Mouse (Mus musculus) hindbrain, embryonic 14.5 days (tissue): ENCODE results near the gene Gga1. TPM values are rescaled to one million over a fixed set of nuclear protein-coding genes. Genes with fewer than 3 reads are reported as not detected.
A peak's percentile ranks its signal among the peaks of the same experiment; 100 is the strongest.

Experiments
- ATAC-seq: fragments of 200-750 bp; cut with Nextera tagmentation; 2 replicates; pipeline ENCODE4 v1.8.0; 2017; ENCODE audit warnings: moderate number of reproducible peaks, mild to moderate bottlenecking, moderate TSS enrichment, moderate library complexity; ENCODE audit not compliant: low FRiP score
- DNase-seq: peaks from one replicate; pipeline ENCODE4 v3.0.0-alpha.2; 2015; ENCODE audit warnings: low spot score
- H3K27ac ChIP-seq: fragments of 300-500 bp; sonication (generic); 2 replicates; pipeline ENCODE4 v1.5.1; 2014; ENCODE audit warnings: mild to moderate bottlenecking, moderate library complexity
- H3K27me3 ChIP-seq: fragments of 300-500 bp; sonication (generic); 2 replicates; pipeline ENCODE4 v1.6.1; 2014; ENCODE audit warnings: mild to moderate bottlenecking, low read length, mixed read lengths; ENCODE audit not compliant: control insufficient read depth, insufficient read depth
- H3K36me3 ChIP-seq: fragments of 300-500 bp; sonication (generic); replicated peaks from 2 replicates; pipeline ENCODE4 v1.6.1; 2014; ENCODE audit not compliant: control insufficient read depth, insufficient read depth
- H3K4me1 ChIP-seq: fragments of 300-500 bp; sonication (generic); replicated peaks from 2 replicates; pipeline ENCODE4 v1.6.1; 2014; ENCODE audit warnings: antibody characterized with exemption, low read length, mixed read lengths; ENCODE audit not compliant: control insufficient read depth, insufficient read depth
- H3K4me2 ChIP-seq: fragments of 300-500 bp; sonication (generic); replicated peaks from 2 replicates; pipeline ENCODE4 v1.6.1; 2014; ENCODE audit warnings: mild to moderate bottlenecking, moderate library complexity
- H3K4me3 ChIP-seq: fragments of 300-500 bp; sonication (generic); replicated peaks from 2 replicates; pipeline ENCODE4 v1.5.1; 2014; ENCODE audit warnings: mild to moderate bottlenecking, low read length
- H3K9ac ChIP-seq: fragments of 300-500 bp; sonication (generic); 2 replicates; pipeline ENCODE4 v1.6.1; 2014
- H3K9me3 ChIP-seq: fragments of 300-500 bp; sonication (generic); 2 replicates; pipeline ENCODE4 v1.6.1; 2016; ENCODE audit warnings: low read length; ENCODE audit not compliant: control insufficient read depth
- WGBS: fragments of 180-500 bp; shearing (Covaris S2); extraction: QIAGEN DNeasy Blood & Tissue Kit; methylation state at CpG from one replicate; pipeline ENCODE4 v1.1.7; 2014; 5-methylcytosine and 5-hydroxymethylcytosine counted together
- polyA plus RNA-seq: library from polyadenylated mRNA; unstranded; fragments of >200 nt; fragmentation: Nextera tagmentation; extraction: Ambion mirVana; gene quantifications from 2 replicates; pipeline ENCODE4 v1.2.1, GENCODE M21; 2014

The Gga1 gene
- polyA plus RNA-seq, 1 experiment from 2014 or later, result 43.0 TPM

GRCm38 (mm10) chr15:78926021-78926919 lies 49.3 kb downstream of the Gga1 start, which contains the start of gene Lgals1:
Gene Lgals1 (plus strand): TSS chr15:78926725.
- Histone ChIP-seq H3K9me3 (no peaks in the 10 kb centered on the region), H3K4me2 (peak within 1 kb of the TSS; percentile 59), H3K27ac (peak within 1 kb of the TSS; percentile 38; the same call in 1 of the 2 replicates), H3K36me3 (no peaks in the 10 kb centered on the region), H3K4me1 (peaks cover 17% of the 10 kb centered on the region), H3K9ac (peak within 1 kb of the TSS; percentile 38; the same call in 1 of the 2 replicates), H3K4me3 (peak within 1 kb of the TSS; percentile 29), H3K27me3 (peaks cover 15% of the 10 kb centered on the region)
- DNase-seq (peak; percentile 63), ATAC-seq (0 out of 2 replicates have a peak, but pooled peaks have one; percentile 18)
- 6% methylated on average over 20 of the region's 20 CpGs for WGBS

- Histone ChIP-seq H3K27ac (0 out of 2 replicates have a peak overlapping the region, but pooled peaks have one; percentile 38), H3K36me3 (no peaks in the 10 kb centered on the region), H3K4me1 (peaks cover 17% of the 10 kb centered on the region), H3K9me3 (no peaks in the 10 kb centered on the region), H3K27me3 (peaks cover 15% of the 10 kb centered on the region), H3K4me2 (peak overlapping the region; percentile 59), H3K4me3 (peak overlapping the region; percentile 29), H3K9ac (peak overlapping the region; percentile 32; the same call in 1 of the 2 replicates)
- no peak for ATAC-seq
- DNase-seq, result no peak
- WGBS, result 25% methylated on average over 15 of the region's 15 CpGs
Observed at GRCm38 (mm10) chr15:78927021-78927787, 50.2 kb downstream of the Gga1 start.

- under 1% methylated on average over 27 of the region's 35 CpGs for WGBS
- H3K9ac ChIP-seq, result peak overlapping the region; percentile 32; the same call in 1 of the 2 replicates
- DNase-seq (no peak), ATAC-seq (no peak; the same call in 1 of the 2 replicates)
- H3K4me2 ChIP-seq, result peak overlapping the region; percentile 59
- peaks cover 15% of the 10 kb centered on the region for H3K27me3 ChIP-seq
- H3K4me1 ChIP-seq, result peaks cover 17% of the 10 kb centered on the region
- H3K9me3 ChIP-seq, result no peaks in the 10 kb centered on the region
- H3K4me3 ChIP-seq, result peak overlapping the region; percentile 29
- 0 out of 2 replicates have a peak overlapping the region, but pooled peaks have one; percentile 38 for H3K27ac ChIP-seq
- H3K36me3 ChIP-seq, result no peaks in the 10 kb centered on the region
Observed at GRCm38 (mm10) chr15:78927788-78928457, 50.9 kb downstream of the Gga1 start.

- WGBS, result 51% methylated on average over 7 of the region's 8 CpGs
- peaks cover 15% of the 10 kb centered on the region for H3K27me3 ChIP-seq
- H3K4me2 ChIP-seq, result peak overlapping the region; percentile 59
- H3K4me1 ChIP-seq, result peaks cover 17% of the 10 kb centered on the region
- H3K9me3 ChIP-seq, result no peaks in the 10 kb centered on the region
- no peak overlapping the region for H3K9ac ChIP-seq
- no peak overlapping the region for H3K27ac ChIP-seq
- ATAC-seq, result no peak
- H3K4me3 ChIP-seq, result no peak overlapping the region
- H3K36me3 ChIP-seq, result no peaks in the 10 kb centered on the region
- DNase-seq, result no peak
Observed at GRCm38 (mm10) chr15:78928539-78928938, 51.5 kb downstream of the Gga1 start.

- Histone ChIP-seq H3K27me3 (peaks cover 15% of the 10 kb centered on the region), H3K36me3 (no peaks in the 10 kb centered on the region), H3K4me3 (no peak overlapping the region), H3K9me3 (no peaks in the 10 kb centered on the region), H3K9ac (no peak overlapping the region), H3K27ac (no peak overlapping the region), H3K4me2 (no peak overlapping the region), H3K4me1 (peaks cover 20% of the 10 kb centered on the region)
- DNase-seq (no peak), ATAC-seq (no peak)
- WGBS, result 91% methylated on average over 6 of the region's 6 CpGs
Observed at GRCm38 (mm10) chr15:78930192-78930706, 53.3 kb downstream of the Gga1 start.

- Histone ChIP-seq H3K9ac (no peak overlapping the region), H3K9me3 (no peaks in the 10 kb centered on the region), H3K36me3 (no peaks in the 10 kb centered on the region), H3K27me3 (peaks cover 15% of the 10 kb centered on the region), H3K4me1 (peaks cover 21% of the 10 kb centered on the region), H3K27ac (no peak overlapping the region), H3K4me3 (no peak overlapping the region), H3K4me2 (no peak overlapping the region)
- 87% methylated on average over 7 of the region's 7 CpGs for WGBS
- no peak for DNase-seq
- ATAC-seq, result no peak
Observed at GRCm38 (mm10) chr15:78930801-78931426, 53.9 kb downstream of the Gga1 start.

GRCm38 (mm10) chr15:78931577-78931976 lies 54.6 kb downstream of the Gga1 start:
- DNase-seq (no peak), ATAC-seq (no peak)
- Histone ChIP-seq H3K9ac (no peak overlapping the region), H3K27ac (no peak overlapping the region), H3K4me1 (peaks cover 18% of the 10 kb centered on the region), H3K36me3 (0 out of 2 replicates have a peak, but pooled peaks cover 4% of the 10 kb centered on the region), H3K4me3 (no peak overlapping the region), H3K4me2 (no peak overlapping the region), H3K9me3 (no peaks in the 10 kb centered on the region), H3K27me3 (peaks cover 15% of the 10 kb centered on the region)
- 24% methylated on average over 3 of the region's 3 CpGs for WGBS

GRCm38 (mm10) chr15:78934784-78935320 lies 57.9 kb downstream of the Gga1 start, which contains the start of gene Nol12:
Gene Nol12 (plus strand): TSS chr15:78934933.
- peaks cover 11% of the 10 kb centered on the region for H3K4me1 ChIP-seq
- H3K27me3 ChIP-seq, result no peaks in the 10 kb centered on the region
- H3K27ac ChIP-seq, result peak within 1 kb of the TSS; percentile 79
- WGBS, result under 1% methylated on average over 42 of the region's 42 CpGs
- DNase-seq (peak; percentile 94), ATAC-seq (peak; percentile 90)
- H3K4me2 ChIP-seq, result peak within 1 kb of the TSS; percentile 64
- peak within 1 kb of the TSS; percentile 49 for H3K4me3 ChIP-seq
- no peaks in the 10 kb centered on the region for H3K9me3 ChIP-seq
- H3K36me3 ChIP-seq, result peaks cover 35% of the 10 kb centered on the region
- H3K9ac ChIP-seq, result peak within 1 kb of the TSS; percentile 68
